Mouse (Mus musculus) heart, adult 18-20 months (tissue): Measurements from ENCODE around the gene Btbd17. TPM values are rescaled to one million over a fixed set of nuclear protein-coding genes. Genes with fewer than 3 reads are reported as not detected.

Experiments
- DNase-seq, 2 experiments: peaks; one replicate each; pipeline ENCODE4 v3.0.0; 2021 to 2022; ENCODE audit warnings: mixed read lengths in 1 of 2
- total RNA-seq, 2 experiments: library from RNA; stranded (reverse); gene quantifications; 2 replicates each; pipeline ENCODE4 v1.2.3; 2021

The Btbd17 gene
- total RNA-seq, 2 experiments from 2014 or later, result not detected

GRCm38 (mm10) chr11:114802540-114803267 is 7.0 kb upstream of the Btbd17 start:
- DNase-seq, result no peak

DNA sequence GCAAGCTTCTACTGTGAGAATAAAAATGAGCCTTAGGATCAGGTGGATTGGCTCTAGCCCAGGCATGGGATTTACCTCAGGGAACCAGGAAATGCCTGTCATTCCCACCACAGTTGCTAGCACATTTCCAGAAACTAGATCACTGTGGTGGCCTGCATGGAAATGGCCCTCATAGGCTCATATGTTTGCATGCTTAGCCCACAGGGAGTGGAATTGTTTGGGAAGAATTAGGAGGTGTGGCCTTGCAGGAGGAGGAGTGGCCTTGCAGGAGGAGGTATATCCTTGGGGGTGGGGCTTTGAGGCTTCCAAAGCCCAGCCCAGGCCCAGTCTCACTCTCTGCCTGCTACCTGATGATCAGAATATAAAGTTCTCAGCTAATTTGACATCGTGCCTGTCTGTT is 6.2 kb upstream of the Btbd17 start:
- no peak for DNase-seq

GRCm38 (mm10) chr11:114798624-114799023 is 2.9 kb upstream of the Btbd17 start, which contains the start of gene Gpr142:
TSS of gene Gpr142 (plus strand) at chr11:114798924.
- no peak for DNase-seq

GRCm38 (mm10) chr11:114797981-114798380 is 2.2 kb upstream of the Btbd17 start:
- DNase-seq, result no peak

DNA sequence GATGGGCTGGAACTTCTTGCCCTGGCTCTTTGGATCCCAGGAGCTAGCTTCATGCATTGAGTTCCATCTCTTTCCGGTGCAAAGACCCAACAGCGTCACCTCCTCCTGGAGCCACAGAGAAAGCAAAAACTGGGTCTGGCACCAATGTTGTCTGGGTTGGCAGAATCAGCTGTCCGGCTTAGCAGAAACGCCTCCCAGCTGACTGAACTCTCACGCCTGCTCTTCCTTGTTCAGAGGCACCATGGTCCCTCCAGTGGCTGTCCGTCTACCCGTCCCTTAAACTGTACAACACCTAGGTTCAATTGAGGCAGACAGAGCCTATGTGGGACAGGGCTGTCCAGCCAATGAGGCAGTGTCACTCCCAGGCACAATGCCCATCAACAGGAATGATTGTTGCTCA is 1.4 kb upstream of the Btbd17 start:
- no peak for DNase-seq

- peak; percentile 33 to 67 for DNase-seq
These were observed 456 bp downstream of the Btbd17 start for GRCm38 (mm10) chr11:114795231-114795746.

- DNase-seq, result no peak
These were observed 1.1 kb downstream of the Btbd17 start for GRCm38 (mm10) chr11:114794691-114795090.

DNA sequence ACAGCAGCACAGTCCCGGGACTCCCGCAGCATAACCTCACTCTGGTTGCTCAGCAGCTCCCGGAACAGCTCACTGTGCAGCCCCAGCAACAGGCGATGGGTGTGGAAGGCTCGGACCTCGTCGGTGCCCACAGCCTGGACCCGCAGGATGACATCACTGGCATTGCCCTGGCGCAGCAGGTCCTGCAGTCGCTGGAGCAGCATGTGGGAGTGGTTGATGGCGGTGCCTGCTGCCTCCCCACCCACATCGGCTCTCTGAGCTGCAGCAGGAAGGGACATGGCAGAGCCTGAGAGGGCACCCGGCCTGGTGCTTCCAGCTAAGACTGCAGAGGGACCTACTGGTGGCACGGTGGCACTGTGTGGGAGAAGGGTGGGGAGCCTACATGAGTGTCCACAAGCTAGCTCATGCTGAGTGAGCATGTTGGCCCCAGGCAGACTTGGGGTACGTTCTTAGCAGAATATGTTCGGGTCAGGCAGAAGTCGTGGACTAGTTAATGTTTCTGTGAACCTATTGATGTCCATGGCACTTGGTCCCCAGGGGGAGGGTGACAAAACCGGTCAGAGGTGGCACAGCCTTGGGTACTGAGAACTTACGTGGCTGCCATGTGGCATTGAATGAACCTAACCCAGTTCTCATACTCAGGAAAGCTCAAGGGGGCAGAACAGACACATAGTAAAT is 1.7 kb downstream of the Btbd17 start:
- no peak for DNase-seq

GRCm38 (mm10) chr11:114792931-114793494 is 2.7 kb downstream of the Btbd17 start:
- DNase-seq, result no peak

- no peak for DNase-seq
These were observed 3.8 kb downstream of the Btbd17 start for GRCm38 (mm10) chr11:114791891-114792411.

DNA sequence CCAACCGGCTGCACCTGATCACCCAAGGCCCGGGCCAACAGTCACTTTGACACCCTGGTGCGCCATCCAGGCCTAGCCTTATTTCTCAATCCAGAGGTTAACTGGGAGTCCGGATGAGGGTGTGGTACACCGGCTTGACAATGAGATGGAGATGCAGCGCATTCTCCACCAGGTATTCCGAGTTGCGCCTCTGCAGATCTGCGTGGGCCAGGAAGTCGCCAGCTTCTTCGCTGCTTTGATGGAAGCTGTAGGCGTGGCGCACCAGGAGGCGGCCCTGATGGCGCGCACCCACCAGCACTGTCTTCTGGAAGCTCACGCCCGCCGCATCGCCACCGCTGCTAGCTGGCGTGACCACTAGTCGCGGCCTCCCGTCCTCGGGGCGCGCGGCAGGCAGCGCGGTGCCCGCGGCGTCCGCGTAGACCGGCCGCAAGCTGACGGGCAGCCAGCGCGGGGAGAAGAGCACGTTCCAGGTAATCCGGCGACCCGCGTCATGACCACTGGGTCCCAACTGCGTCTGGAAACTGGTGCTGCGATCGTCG is 4.3 kb downstream of the Btbd17 start:
- DNase-seq, result no peak

GRCm38 (mm10) chr11:114790841-114791240 is 4.9 kb downstream of the Btbd17 start:
- DNase-seq, result no peak

GRCm38 (mm10) chr11:114790171-114790570 is 5.6 kb downstream of the Btbd17 start:
- DNase-seq, result no peak

DNA sequence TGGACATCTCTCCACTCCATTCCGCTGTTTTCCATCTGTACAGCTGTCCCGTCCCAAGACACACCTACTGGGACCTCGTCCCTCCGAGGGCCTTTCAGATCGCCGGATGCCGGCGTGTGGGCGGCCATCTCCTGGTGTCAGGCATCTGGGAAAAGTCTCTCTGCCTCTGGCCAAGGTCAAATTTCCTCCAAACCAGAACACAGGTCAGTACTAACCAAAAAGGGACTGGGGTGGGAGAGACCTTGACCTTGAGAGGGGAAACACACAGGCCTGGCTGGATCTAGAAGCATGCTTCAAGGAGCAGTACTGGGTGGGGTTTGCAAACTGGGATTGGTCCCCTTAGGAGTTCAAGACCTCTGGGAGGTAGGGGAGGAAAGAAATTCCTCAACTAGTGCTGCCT is 6.0 kb downstream of the Btbd17 start:
- no peak for DNase-seq

- DNase-seq, result peak; percentile 79 to 87
These were observed 6.6 kb downstream of the Btbd17 start for GRCm38 (mm10) chr11:114789061-114789714.

DNA sequence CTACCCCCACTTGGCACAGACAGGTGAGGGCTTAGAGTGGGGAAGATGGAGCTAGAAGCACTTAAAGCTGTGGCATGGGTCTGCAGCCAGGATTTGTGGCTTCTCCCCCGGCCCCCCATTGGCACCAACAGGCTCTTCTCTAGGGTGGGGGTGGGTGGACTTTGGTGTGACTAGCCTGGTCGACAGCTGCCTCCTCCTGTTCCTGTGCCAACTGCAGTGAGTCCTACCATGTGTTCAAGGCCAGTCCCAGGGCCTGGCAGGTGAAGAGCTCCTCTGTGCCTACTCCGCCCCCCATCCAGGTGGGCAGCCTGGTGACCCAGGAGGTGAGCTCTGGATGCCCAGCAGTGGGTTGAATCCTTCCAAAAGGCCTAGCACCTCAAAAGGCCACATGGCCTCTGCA is 8.1 kb downstream of the Btbd17 start:
- no peak for DNase-seq

- no peak for DNase-seq
These were observed 9.4 kb downstream of the Btbd17 start for GRCm38 (mm10) chr11:114786326-114786725.

DNA sequence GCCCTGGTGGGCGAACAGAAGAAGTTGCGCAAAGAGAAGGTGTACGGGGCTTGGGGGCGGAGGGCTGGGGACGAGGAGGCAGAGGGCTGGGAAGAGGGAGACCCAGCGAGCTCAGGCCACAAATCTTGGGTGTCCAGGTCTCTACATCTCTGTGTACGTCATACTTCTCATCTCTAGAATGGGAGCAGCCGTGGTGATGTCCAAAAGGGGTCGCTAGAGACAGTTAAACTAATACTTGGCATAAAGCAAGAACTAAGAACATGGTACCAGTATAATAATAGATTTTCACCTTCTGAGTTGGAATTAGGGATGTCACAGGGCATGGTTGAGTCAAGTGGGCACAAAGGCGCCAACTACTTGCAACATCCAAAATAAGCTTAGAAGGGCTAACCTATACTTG is 9.9 kb downstream of the Btbd17 start:
- no peak for DNase-seq

- peak; percentile 58 to 65 for DNase-seq
These were observed 15.7 kb downstream of the Btbd17 start for GRCm38 (mm10) chr11:114780076-114780475.

DNA sequence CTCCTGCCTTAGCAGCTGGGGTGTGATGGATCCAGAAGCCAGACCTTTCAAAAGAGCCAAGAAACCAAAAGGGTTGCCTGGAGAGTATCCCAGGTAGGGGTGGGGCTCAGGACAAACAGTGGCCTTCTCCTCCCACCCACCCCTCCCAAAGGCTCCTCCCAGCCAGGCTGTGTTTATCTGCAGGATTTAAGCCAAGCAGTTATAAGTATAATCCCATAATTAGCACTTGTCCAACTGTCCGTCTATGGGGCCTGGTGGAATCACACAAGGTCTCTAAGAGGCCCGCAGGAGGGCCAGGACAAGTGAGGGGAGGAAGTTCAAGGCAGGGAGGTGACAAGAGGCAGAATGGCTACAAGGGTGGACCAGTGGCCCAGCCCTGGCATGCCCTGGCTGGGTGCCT is 23.8 kb downstream of the Btbd17 start:
- no peak for DNase-seq

DNA sequence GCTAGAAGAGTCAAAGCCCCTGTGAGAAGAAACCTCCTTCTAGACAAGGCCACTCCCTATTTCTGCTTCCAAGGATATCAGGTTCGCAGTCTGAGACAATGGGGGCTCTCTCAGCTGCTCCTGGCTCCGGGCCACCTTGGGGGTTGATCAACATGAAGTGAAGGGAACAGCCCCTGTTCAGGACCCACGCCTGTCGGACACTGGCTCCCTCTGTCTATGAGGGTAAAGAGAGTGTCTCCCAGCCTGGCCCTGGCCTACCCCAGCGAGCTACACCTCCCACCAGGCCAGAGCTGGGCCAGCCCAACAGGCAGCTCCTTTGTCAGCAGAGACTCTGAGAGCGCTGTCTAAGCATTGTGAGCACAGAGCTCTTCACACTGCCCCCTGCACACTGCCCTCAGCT is 25.8 kb downstream of the Btbd17 start:
- DNase-seq, result no peak
